Mouse (Mus musculus) E14TG2a.4 (cell line): ENCODE results near the gene Oxsm.

Experiments
- H3K27me3 ChIP-seq: 2 replicates; pipeline ENCODE4 v1.6.1; 2014; ENCODE audit warnings: low read length, control low read depth; ENCODE audit not compliant: insufficient read depth
- H3K36me3 ChIP-seq: 2 replicates; pipeline ENCODE4 v1.6.1; 2014; ENCODE audit warnings: low read length, control low read depth; ENCODE audit not compliant: insufficient read depth
- H3K4me1 ChIP-seq: replicated peaks from 2 replicates; pipeline ENCODE4 v1.6.1; 2014; ENCODE audit warnings: low read depth, low read length, control low read depth
- H3K4me3 ChIP-seq: replicated peaks from 2 replicates; pipeline ENCODE4 v1.5.1; 2014; ENCODE audit warnings: mild to moderate bottlenecking, low read length
- H3K9me3 ChIP-seq: 2 replicates; pipeline ENCODE4 v1.6.1; 2014; ENCODE audit warnings: low read length, control low read depth
- CTCF ChIP-seq: conservative IDR thresholded peaks from 2 replicates; pipeline ENCODE4 v1.5.1; 2014; ENCODE audit warnings: low read length
- NANOG ChIP-seq: IDR thresholded peaks from 2 replicates; pipeline ENCODE4 v1.6.1; 2014; ENCODE audit warnings: borderline replicate concordance, low read length, mixed read lengths
- POU5F1 ChIP-seq: IDR thresholded peaks from 2 replicates; pipeline ENCODE4 v1.6.1; 2014; ENCODE audit warnings: low read length, borderline replicate concordance

Gene Oxsm

GRCm38 (mm10) chr14:16189142-16189541 is 60.5 kb downstream of the Oxsm start:
- Histone ChIP-seq H3K9me3 (peaks cover 11% of the 10 kb centered on the region), H3K36me3 (no peaks in the 10 kb centered on the region), H3K4me1 (no peaks in the 10 kb centered on the region), H3K4me3 (no peak overlapping the region), H3K27me3 (no peaks in the 10 kb centered on the region)
- TF ChIP-seq POU5F1: no peak
- no peak for TF ChIP-seq CTCF
- no peak for TF ChIP-seq NANOG
